Mouse (Mus musculus) spleen, embryonic (tissue): Measurements from ENCODE around the gene Ptpro.

Experiments
- CTCF ChIA-PET: fragments of 350-600 bp; sonication (Branson Sonifier 250); formaldehyde crosslinking; loops from one replicate; lab custom pipeline; 2022; lab: Charles Lee

The Ptpro gene

DNA sequence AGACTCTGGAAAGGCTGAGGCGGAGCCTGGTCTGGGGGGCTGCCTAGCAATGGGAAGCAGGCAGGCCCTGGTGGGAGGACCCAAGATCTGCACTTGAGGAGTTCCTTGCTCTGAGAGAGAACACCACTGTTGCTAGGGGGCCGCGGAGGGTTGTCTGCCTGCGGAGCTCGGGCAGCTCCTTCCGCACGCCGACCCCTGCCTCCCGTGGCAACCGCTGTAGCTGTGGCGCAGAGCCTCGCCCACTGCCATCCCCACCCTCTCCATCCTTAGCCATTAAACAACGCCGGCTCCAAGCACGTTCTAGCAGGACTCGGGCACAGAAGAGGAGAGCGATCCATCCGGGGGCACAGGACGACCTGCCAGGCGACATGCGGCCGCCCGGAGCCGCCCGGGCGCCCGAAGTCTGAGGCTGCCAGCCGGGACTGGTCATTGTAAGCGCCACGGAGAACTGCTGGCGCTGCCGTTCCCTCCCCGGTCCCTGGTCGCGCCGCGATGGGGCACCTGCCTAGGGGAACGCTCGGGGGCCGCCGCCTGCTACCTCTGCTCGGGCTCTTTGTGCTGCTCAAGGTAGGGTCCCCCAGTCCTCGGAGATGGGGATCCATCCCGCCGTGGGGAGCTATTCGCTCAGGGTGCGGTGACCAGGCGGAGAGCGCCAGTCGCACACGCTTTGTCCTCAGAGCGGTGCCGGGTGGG lies at the start of gene Ptpro:
Gene Ptpro, plus strand, starts transcription at position 126 of the 693 bp plus-strand sequence.
- CTCF ChIA-PET, result no interaction called here

DNA sequence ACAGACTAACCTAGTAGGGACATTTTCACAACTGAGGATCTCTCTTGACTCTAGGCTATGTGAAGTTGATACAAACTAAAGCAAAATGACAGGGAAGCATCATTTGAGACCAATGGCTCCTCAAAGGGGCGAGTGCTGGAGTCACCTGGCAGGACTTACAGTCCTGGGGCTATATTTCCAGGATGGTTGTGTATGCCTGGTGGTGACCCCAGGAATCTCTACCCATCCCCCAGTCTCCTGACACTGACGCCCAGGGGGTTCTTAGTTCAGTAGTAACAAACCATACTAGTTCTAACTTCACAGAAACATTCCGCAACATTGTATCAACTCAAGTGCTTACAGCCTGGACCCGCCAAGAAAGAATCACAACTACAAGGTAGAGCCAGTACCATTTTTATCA lies 49.5 kb upstream of the Ptpro start:
- CTCF ChIA-PET, result no interaction called here

- CTCF ChIA-PET, result no interaction called here
Measured at GRCm38 (mm10) chr6:137205662-137206400, 46.3 kb upstream of the Ptpro start.

DNA sequence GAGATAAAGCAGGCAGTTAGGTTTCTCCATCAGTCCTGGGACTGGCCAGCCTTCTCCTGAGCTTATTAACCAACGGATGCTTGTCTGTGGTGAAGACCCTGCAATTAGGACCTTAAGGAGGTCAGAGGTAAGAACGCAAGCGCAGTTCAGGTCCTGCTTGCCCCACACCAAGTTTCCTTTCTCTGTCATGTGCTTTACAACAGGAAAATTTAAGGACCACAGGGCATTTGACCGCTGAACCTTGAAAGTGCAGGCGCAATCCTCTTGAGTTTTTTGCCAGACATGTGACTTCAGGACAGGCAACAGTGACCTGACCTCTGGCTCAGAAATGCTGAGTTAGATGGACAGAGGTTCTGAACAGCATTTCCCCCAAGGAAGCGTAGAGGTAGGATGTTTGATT lies 45.0 kb upstream of the Ptpro start:
- CTCF ChIA-PET, result no interaction called here

GRCm38 (mm10) chr6:137209992-137210391 lies 42.1 kb upstream of the Ptpro start:
- CTCF ChIA-PET, result no interaction called here

DNA sequence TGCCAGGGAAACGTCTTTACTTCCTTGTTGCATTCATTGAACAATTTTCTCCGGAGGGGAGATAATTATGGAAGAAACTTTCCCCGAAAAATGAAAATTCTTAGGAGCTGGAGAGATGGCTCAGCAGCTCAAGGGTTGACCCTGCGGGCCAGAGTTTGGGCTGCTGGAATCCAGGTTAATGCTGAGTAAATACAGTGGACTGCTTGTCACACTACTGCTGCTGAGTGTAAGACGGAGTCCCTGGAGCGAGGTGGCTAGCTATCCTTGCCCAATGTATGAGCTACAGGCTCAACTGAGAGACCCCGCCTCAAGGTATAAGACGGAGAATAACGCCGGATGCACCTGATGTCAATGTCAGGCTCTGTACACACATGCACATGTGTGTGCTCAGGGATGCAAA lies 41.1 kb upstream of the Ptpro start:
- CTCF ChIA-PET, result interaction anchor here (0.7 kb wide), 1 partner anchor 12 kb away, joined by 7 read pairs; no protein-coding TSS in a partner anchor

DNA sequence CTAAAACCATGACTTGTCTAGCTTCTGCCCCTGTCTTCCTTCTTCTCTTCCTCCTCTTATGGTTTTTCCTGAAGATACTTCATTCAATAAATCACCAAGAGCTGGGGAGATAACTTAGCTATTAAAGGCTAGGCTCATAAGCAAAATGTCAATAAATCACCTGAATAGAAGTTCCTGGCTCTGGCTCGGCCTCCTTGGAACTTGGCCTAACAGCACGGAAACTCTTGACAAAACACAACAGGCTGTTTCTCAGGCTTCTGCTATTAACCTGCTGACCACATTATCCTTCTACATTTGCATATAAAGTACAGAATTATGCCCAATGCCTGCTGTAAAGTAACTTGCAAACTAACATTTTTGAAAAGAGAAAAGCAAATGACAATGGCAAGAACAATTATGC lies 40.7 kb upstream of the Ptpro start:
- CTCF ChIA-PET, result no interaction called here

DNA sequence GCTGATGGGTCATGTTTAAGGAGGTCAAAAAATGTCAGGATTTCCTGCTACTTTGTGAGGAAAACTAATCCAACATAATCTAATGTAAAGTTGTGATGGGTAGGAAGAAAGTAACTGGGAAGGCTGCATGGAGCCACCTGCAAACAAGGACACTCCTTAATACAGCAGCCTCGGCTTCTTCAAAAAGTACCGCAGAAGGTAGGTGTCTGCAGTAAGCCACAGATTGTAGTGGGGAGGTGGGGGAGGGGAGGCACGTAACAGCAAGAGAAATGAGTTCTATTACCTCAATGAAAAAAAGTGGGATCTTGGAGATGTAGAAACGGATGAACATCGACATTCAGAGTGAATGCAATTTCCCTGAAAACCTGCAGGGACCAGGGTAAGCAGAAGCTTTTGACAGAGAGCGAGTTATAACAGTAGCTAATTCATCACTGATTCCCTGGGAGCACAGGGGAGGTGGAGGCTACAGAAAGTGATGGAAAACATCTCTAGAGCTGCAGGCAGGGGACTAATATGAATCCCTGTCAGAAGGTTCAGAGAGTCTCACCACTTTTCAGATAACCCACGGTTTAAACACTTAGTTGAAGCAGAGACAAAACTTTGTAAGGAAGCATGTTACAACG lies 34.2 kb upstream of the Ptpro start:
- CTCF ChIA-PET, result no interaction called here

GRCm38 (mm10) chr6:137252887-137253242 lies 746 bp downstream of the Ptpro start:
- CTCF ChIA-PET, result no interaction called here

DNA sequence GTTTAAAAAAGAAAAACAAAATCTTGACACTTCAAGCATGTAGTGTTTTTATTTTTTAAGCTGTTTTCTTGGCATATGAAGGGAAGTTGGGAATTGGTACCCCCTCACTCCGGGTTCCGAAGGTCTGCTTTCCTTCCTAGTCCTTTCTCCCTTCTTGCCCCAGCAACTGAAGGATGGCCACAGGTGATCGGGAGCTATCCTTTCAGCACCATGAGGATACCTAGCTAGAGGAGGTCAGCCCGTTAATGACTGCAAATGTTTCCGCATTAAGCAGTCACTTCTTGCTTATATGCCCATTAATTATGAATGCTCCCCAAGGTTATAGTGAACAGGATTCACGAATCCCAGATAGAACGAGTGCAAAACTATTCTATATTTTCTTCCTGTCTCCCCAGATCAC lies 1.3 kb downstream of the Ptpro start:
- CTCF ChIA-PET, result no interaction called here

DNA sequence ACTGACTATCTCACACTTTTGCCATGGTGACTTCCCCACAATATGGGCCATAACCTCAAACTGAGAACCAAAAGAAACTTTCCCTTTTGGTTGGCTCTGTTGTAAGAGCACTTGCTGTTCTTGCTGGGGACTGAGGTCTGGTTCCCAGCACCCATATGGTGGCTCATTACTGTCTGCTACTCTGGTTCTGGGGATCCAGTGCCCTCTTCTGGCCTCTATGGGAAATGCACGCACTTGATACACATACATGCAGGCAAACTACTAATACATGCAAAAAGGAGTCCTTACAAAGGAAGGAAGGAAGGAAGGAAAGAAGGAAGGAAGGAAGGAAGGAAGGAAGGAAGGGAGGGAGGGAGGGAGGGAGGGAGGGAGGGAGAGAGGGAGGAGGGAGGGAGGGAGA lies 8.9 kb downstream of the Ptpro start:
- CTCF ChIA-PET, result no interaction called here

GRCm38 (mm10) chr6:137262087-137262486 lies 10.0 kb downstream of the Ptpro start:
- CTCF ChIA-PET, result no interaction called here

GRCm38 (mm10) chr6:137268019-137268418 lies 15.9 kb downstream of the Ptpro start:
- CTCF ChIA-PET, result no interaction called here

- CTCF ChIA-PET, result no interaction called here
Measured at GRCm38 (mm10) chr6:137268592-137268991, 16.5 kb downstream of the Ptpro start.

DNA sequence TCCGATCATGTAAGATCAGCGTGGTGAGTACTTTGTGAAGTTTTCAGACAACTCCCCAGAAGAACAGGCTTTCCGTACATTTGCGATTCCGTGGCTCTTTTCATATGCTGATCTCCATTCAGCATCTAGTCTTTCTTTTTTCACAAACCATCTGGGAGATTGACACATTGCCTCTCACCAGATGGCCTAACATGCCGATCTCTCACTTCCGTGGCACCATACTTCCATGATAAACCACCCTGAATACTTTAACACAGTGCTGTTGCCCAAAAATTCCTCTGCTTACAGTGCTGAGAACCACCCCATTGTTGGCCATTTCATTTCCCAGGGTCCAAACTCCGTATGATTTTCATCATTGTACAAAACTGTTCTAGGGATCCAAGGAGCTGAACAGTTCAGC lies 20.4 kb downstream of the Ptpro start:
- CTCF ChIA-PET, result no interaction called here

DNA sequence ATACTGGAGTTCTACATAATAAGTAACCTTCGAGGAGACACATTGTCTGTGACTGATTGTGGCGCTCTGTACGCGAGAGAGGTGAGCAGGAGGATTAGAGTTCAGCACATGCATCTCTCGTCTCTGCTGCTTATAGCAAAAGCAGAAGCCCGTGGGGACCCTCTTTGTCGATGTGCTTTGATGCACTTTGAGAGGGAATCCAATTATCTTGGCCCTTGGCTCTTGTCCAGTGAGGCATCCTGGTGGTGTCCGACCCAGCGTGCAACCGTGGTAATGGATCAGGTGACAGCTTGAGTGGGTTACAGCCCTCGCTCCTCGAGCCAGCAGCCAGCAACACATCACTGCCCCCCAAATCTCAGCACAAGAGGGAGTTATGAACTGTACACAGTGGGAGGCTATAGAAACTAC lies 25.5 kb downstream of the Ptpro start:
- CTCF ChIA-PET, result no interaction called here

- CTCF ChIA-PET, result no interaction called here
Measured at GRCm38 (mm10) chr6:137279576-137279975, 27.5 kb downstream of the Ptpro start.

GRCm38 (mm10) chr6:137281541-137282049 lies 29.5 kb downstream of the Ptpro start:
- CTCF ChIA-PET, result no interaction called here

DNA sequence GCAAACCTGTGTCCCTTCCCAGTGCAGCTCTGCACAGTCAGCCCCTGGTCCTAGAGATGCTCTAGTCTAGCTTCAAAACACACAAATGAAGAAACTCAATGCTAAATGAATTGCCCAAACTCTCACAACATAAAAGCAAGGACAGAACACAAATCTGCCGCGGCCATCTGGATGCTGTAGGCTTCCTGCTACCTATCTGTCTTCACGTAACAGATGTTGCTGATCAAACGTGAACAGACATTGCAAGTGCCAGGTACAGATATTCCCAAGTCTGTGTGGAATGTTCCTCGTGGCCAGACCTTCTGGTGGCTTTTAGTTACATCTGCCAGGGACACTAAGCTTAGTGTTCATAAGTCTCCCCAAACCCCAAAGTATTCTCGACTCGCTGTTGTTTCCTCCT lies 29.9 kb downstream of the Ptpro start:
- CTCF ChIA-PET, result no interaction called here

GRCm38 (mm10) chr6:137286376-137286775 lies 34.3 kb downstream of the Ptpro start:
- CTCF ChIA-PET, result no interaction called here

DNA sequence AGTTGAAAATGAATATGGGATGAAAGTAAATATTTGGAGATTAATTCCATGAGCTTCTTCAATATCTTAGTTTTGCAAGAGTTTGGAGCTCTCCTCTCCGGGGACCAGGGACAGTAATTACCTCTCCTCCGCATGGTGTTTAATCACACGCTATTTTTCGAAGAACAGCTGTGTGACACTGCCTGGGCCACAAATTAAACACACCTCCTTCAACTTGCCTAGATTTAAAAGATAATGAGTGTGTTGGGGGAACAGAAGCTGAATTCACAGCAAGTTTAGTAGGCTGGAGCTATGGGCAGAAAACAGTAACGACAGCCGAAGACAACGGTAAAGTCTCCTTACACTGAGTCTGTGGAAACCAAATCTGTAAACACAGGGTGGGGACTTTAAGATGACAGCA lies 35.7 kb downstream of the Ptpro start:
- CTCF ChIA-PET, result no interaction called here

- CTCF ChIA-PET, result no interaction called here
Measured at GRCm38 (mm10) chr6:137288264-137288663, 36.1 kb downstream of the Ptpro start.

GRCm38 (mm10) chr6:137292421-137292820 lies 40.3 kb downstream of the Ptpro start:
- CTCF ChIA-PET, result no interaction called here
